32 mouse cellular contexts compared by ENCODE assay signal in the genomic region with DNA sequence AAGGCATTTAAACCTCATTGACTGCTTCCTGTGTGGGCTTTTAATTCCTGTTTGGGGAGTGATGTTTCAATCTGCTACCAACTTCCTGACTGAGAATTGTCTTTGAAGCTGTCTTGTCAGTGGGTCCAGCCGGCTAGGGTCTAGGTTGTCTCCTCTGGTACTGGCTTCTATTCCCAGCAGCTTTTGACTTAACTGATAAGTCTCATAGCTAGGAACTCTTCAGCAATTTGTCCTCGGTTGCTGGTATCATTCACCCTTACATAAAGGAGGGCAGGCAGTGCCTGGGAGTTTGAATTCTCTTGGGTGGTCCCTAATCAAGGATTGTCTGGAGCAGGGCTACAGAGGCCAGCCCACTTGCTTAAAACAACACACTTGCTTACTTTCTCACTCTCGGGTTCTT.
A peak's percentile ranks its signal among the peaks of the same experiment; 100 is the strongest.
DNase-seq lines count a peak whose midpoint lies in the region; ATAC-seq and TF ChIP-seq lines count a peak whose summit lies in the region.
"Had no signal": no experiment of that assay in that cellular context is flagged by ENCODE, and none has a peak within 500 bp of the region (broad histone marks: within the 10 kb centered on the region; RNA-seq: fewer than 3 reads in every experiment).

No protein-coding gene starts in this region.

- no peak overlapping the region for H3K4me3 ChIP-seq in hindbrain, embryonic 11.5 days (ENCODE audit: low read depth, low read length)
- no peak overlapping the region for H3K4me3 ChIP-seq in hindbrain, postnatal 0 days (ENCODE audit: low read length)
- H3K4me3 ChIP-seq in midbrain, embryonic 10.5 days, result no peak overlapping the region
- H3K4me3 ChIP-seq in midbrain, embryonic 15.5 days, result no peak overlapping the region
- no peak overlapping the region for H3K4me3 ChIP-seq in embryonic facial prominence, embryonic 10.5 days
- H3K4me3 ChIP-seq: erythroblast, embryonic 14.5 days; forebrain, embryonic 13.5 days; heart, embryonic 15.5 days; hindbrain, embryonic 15.5 days; intestine, embryonic 15.5 days; limb, embryonic 15.5 days; liver, embryonic 13.5 days; myocyte; neural tube, embryonic 15.5 days had no signal

- no peak overlapping the region for H3K4me2 ChIP-seq in hindbrain, embryonic 11.5 days (replicated peaks; ENCODE audit: low read depth, low read length)
- H3K4me2 ChIP-seq in hindbrain, postnatal 0 days (ENCODE audit: low read depth, low read length), result no peak overlapping the region
- no peak overlapping the region for H3K4me2 ChIP-seq in midbrain, embryonic 15.5 days
- H3K4me2 ChIP-seq: forebrain, embryonic 13.5 days; heart, embryonic 15.5 days; hindbrain, embryonic 15.5 days; intestine, embryonic 15.5 days; limb, embryonic 15.5 days; liver, embryonic 13.5 days; neural tube, embryonic 15.5 days had no signal

- H3K4me1 ChIP-seq in hindbrain, embryonic 11.5 days (replicated peaks; ENCODE audit: control insufficient read depth, insufficient read depth, low read length), result peaks cover 20% of the 10 kb centered on the region
- no peaks in the 10 kb centered on the region for H3K4me1 ChIP-seq in hindbrain, postnatal 0 days (ENCODE audit: insufficient read depth, low read length)
- H3K4me1 ChIP-seq in midbrain, embryonic 10.5 days, result peaks cover 92% of the 10 kb centered on the region
- H3K4me1 ChIP-seq in midbrain, embryonic 15.5 days, result peaks cover 5% of the 10 kb centered on the region; the same call in 1 of the 2 replicates
- peaks cover 65% of the 10 kb centered on the region for H3K4me1 ChIP-seq in embryonic facial prominence, embryonic 10.5 days
- H3K4me1 ChIP-seq: heart, embryonic 15.5 days; liver, embryonic 13.5 days had no signal

- H3K36me3 ChIP-seq in hindbrain, embryonic 11.5 days (ENCODE audit: control insufficient read depth, insufficient read depth, low read length), result no peaks in the 10 kb centered on the region
- H3K36me3 ChIP-seq in hindbrain, postnatal 0 days (ENCODE audit: insufficient read depth, low read length), result no peaks in the 10 kb centered on the region
- no peaks in the 10 kb centered on the region for H3K36me3 ChIP-seq in midbrain, embryonic 10.5 days
- H3K36me3 ChIP-seq in midbrain, embryonic 15.5 days (replicated peaks), result no peaks in the 10 kb centered on the region
- no peaks in the 10 kb centered on the region for H3K36me3 ChIP-seq in embryonic facial prominence, embryonic 10.5 days (replicated peaks)
- H3K36me3 ChIP-seq: heart, embryonic 15.5 days; hindbrain, embryonic 15.5 days; intestine, embryonic 15.5 days; limb, embryonic 15.5 days; liver, embryonic 13.5 days; neural tube, embryonic 15.5 days had no signal

- peak; percentile 30 for DNase-seq in hindbrain, embryonic 11.5 days (ENCODE audit: low spot score)
- DNase-seq in hindbrain, postnatal 0 days (ENCODE audit: low spot score), result no peak
- peak; percentile 54 for DNase-seq in midbrain, embryonic 10.5 days (ENCODE audit: low spot score)
- DNase-seq in embryonic facial prominence, embryonic 10.5 days (ENCODE audit: low spot score), result no peak
- peak; percentile 58 for DNase-seq in retina, embryonic 14.5 days (ENCODE audit: low spot score)
- DNase-seq in cerebellum, adult 9-10 months, result no peak
- DNase-seq: adrenal gland, postnatal 25 days; B cell, adult 2 months; cerebellum, adult 11-12 months; cerebellum, postnatal 10 days; gastrocnemius, postnatal 10 days; kidney, adult 2 months; kidney, postnatal 36 days; layer of hippocampus, postnatal 36 days; left cerebral cortex, postnatal 4 days; liver, embryonic 13.5 days; lung, adult 2 months; right cerebral cortex, adult 18-20 months; thymus, adult 2 months; thymus, postnatal 36 days had no signal

- no peaks in the 10 kb centered on the region for H3K27me3 ChIP-seq in hindbrain, embryonic 11.5 days (ENCODE audit: control insufficient read depth, insufficient read depth, low read length)
- H3K27me3 ChIP-seq in hindbrain, postnatal 0 days (ENCODE audit: insufficient read depth, low read length), result no peaks in the 10 kb centered on the region
- peaks cover 69% of the 10 kb centered on the region for H3K27me3 ChIP-seq in midbrain, embryonic 10.5 days (ENCODE audit: low read depth, poor library complexity, severe bottlenecking)
- peaks cover 25% of the 10 kb centered on the region; the same call in 1 of the 2 replicates for H3K27me3 ChIP-seq in midbrain, embryonic 15.5 days (replicated peaks)
- H3K27me3 ChIP-seq in embryonic facial prominence, embryonic 10.5 days (replicated peaks; ENCODE audit: low read depth, poor library complexity, severe bottlenecking), result peaks cover 18% of the 10 kb centered on the region
- H3K27me3 ChIP-seq: heart, embryonic 15.5 days; intestine, embryonic 15.5 days; limb, embryonic 15.5 days had no signal

- no peaks in the 10 kb centered on the region for H3K9me3 ChIP-seq in hindbrain, embryonic 11.5 days (ENCODE audit: control insufficient read depth, low read length)
- H3K9me3 ChIP-seq in hindbrain, postnatal 0 days (ENCODE audit: low read length), result no peaks in the 10 kb centered on the region
- H3K9me3 ChIP-seq in midbrain, embryonic 10.5 days (replicated peaks), result no peaks in the 10 kb centered on the region
- H3K9me3 ChIP-seq in midbrain, embryonic 15.5 days, result no peaks in the 10 kb centered on the region
- H3K9me3 ChIP-seq in embryonic facial prominence, embryonic 10.5 days, result no peaks in the 10 kb centered on the region
- H3K9me3 ChIP-seq: forebrain, embryonic 13.5 days; heart, embryonic 15.5 days; hindbrain, embryonic 15.5 days; intestine, embryonic 15.5 days; limb, embryonic 15.5 days; liver, embryonic 13.5 days; neural tube, embryonic 15.5 days had no signal

- no peak overlapping the region for H3K9ac ChIP-seq in hindbrain, embryonic 11.5 days (ENCODE audit: low read depth, low read length)
- no peak overlapping the region for H3K9ac ChIP-seq in hindbrain, postnatal 0 days (replicated peaks; ENCODE audit: low read length)
- H3K9ac ChIP-seq in midbrain, embryonic 15.5 days, result no peak overlapping the region
- H3K9ac ChIP-seq: forebrain, embryonic 13.5 days; heart, embryonic 15.5 days; hindbrain, embryonic 15.5 days; intestine, embryonic 15.5 days; limb, embryonic 15.5 days; liver, embryonic 13.5 days; neural tube, embryonic 15.5 days had no signal

- TF ChIP-seq CTCF in hindbrain, postnatal 0 days (IDR thresholded peaks at IDR 0.05; ENCODE audit: low read depth), result no peak

- no peak for ATAC-seq in hindbrain, embryonic 11.5 days (ENCODE audit: low FRiP score)
- no peak for ATAC-seq in hindbrain, postnatal 0 days
- no peak for ATAC-seq in midbrain, embryonic 15.5 days (replicated peaks)
- ATAC-seq: forebrain, embryonic 13.5 days; intestine, embryonic 15.5 days; midbrain, embryonic 16.5 days had no signal

- H3K27ac ChIP-seq in hindbrain, embryonic 11.5 days (ENCODE audit: low read depth, low read length), result 0 out of 2 replicates have a peak overlapping the region, but pooled peaks have one; percentile 14
- no peak overlapping the region for H3K27ac ChIP-seq in hindbrain, postnatal 0 days
- peak overlapping the region; percentile 90 for H3K27ac ChIP-seq in midbrain, embryonic 10.5 days (replicated peaks)
- H3K27ac ChIP-seq in midbrain, embryonic 15.5 days, result no peak overlapping the region
- peak overlapping the region; percentile 59; the same call in 1 of the 2 replicates for H3K27ac ChIP-seq in embryonic facial prominence, embryonic 10.5 days (replicated peaks)
- H3K27ac ChIP-seq: forebrain, embryonic 13.5 days; heart, embryonic 15.5 days; hindbrain, embryonic 15.5 days; intestine, embryonic 15.5 days; limb, embryonic 15.5 days; liver, embryonic 13.5 days; macrophage; neural tube, embryonic 15.5 days; stomach, postnatal 0 days had no signal

- WGBS in hindbrain, embryonic 11.5 days, result 7% methylated on average over 3 of the region's 3 CpGs
- 31% methylated on average over 3 of the region's 3 CpGs for WGBS in hindbrain, postnatal 0 days
- 2% methylated on average over 3 of the region's 3 CpGs for WGBS in midbrain, embryonic 10.5 days
- 9% methylated on average over 3 of the region's 3 CpGs for WGBS in midbrain, embryonic 15.5 days
- 6% methylated on average over 3 of the region's 3 CpGs for WGBS in embryonic facial prominence, embryonic 10.5 days

Comparison
In these comparisons a context has a peak if more than half of its experiments do, and no peak if none do; other contexts are left out.
1. DNase-seq: peak in hindbrain, embryonic 11.5 days (single experiment), midbrain, embryonic 10.5 days (single experiment) and retina, embryonic 14.5 days (single experiment); none in hindbrain, postnatal 0 days (single experiment), embryonic facial prominence, embryonic 10.5 days (single experiment) and cerebellum, adult 9-10 months (single experiment).
2. H3K27ac ChIP-seq: peak in hindbrain, embryonic 11.5 days (single experiment), midbrain, embryonic 10.5 days (single experiment) and embryonic facial prominence, embryonic 10.5 days (single experiment); none in hindbrain, postnatal 0 days (single experiment) and midbrain, embryonic 15.5 days (single experiment).